Mouse (Mus musculus): ENCODE results near the gene Gm15217.

Gm15217 gene

GRCm38 (mm10) chr14:46379285-46379684, at the start of gene Gm15217:
Gene Gm15217, plus strand, starts transcription at chr14:46379414.
- DNase-seq: no peak

- DNase-seq: no peak
These were observed 45.6 kb upstream of the Gm15217 start for GRCm38 (mm10) chr14:46333421-46334237.

- DNase-seq: no peak
These were observed 40.4 kb upstream of the Gm15217 start for GRCm38 (mm10) chr14:46338801-46339200.

- no peak for DNase-seq
These were observed 34.5 kb upstream of the Gm15217 start for GRCm38 (mm10) chr14:46344750-46345149.

GRCm38 (mm10) chr14:46357286-46357685, 21.9 kb upstream of the Gm15217 start:
- no peak for DNase-seq

- DNase-seq: no peak
These were observed 21.5 kb upstream of the Gm15217 start for GRCm38 (mm10) chr14:46357696-46358095.

GRCm38 (mm10) chr14:46363209-46363608, 16.0 kb upstream of the Gm15217 start:
- DNase-seq: no peak

GRCm38 (mm10) chr14:46372452-46372851, 6.8 kb upstream of the Gm15217 start:
- DNase-seq: no peak

- DNase-seq: no peak
These were observed 3.4 kb upstream of the Gm15217 start for GRCm38 (mm10) chr14:46375796-46376195.

- no peak for DNase-seq
These were observed 1.1 kb downstream of the Gm15217 start for GRCm38 (mm10) chr14:46380286-46380721.

GRCm38 (mm10) chr14:46381457-46381856, 2.2 kb downstream of the Gm15217 start:
- no peak for DNase-seq

- no peak for DNase-seq
These were observed 5.9 kb downstream of the Gm15217 start for GRCm38 (mm10) chr14:46384946-46385691.

GRCm38 (mm10) chr14:46385701-46386477, 6.7 kb downstream of the Gm15217 start:
- no peak for DNase-seq

- DNase-seq: no peak
These were observed 7.5 kb downstream of the Gm15217 start for GRCm38 (mm10) chr14:46386478-46387356.

GRCm38 (mm10) chr14:46387357-46387671, 8.1 kb downstream of the Gm15217 start:
- DNase-seq: no peak

GRCm38 (mm10) chr14:46387821-46388481, 8.7 kb downstream of the Gm15217 start:
- DNase-seq: no peak

- no peak for DNase-seq
These were observed 9.4 kb downstream of the Gm15217 start for GRCm38 (mm10) chr14:46388636-46389035.

GRCm38 (mm10) chr14:46389438-46390248, 10.4 kb downstream of the Gm15217 start:
- DNase-seq: no peak

GRCm38 (mm10) chr14:46390249-46390775, 11.1 kb downstream of the Gm15217 start, which contains the start of gene Bmp4:
Gene Bmp4, minus strand, starts transcription at chr14:46390669.
- DNase-seq: peak; percentile 9

- no peak for DNase-seq
These were observed 12.5 kb downstream of the Gm15217 start for GRCm38 (mm10) chr14:46391621-46392170.
